Mouse (Mus musculus) embryonic fibroblast, embryonic 13.5 days (primary cell): ENCODE measurements around the gene Tmub2.

Experiments
- CTCF ChIP-seq: IDR thresholded peaks from 2 replicates; pipeline ENCODE4 v1.5.1; 2011; ENCODE audit warnings: mild to moderate bottlenecking, control low read depth, low read length, moderate library complexity, borderline replicate concordance; ENCODE audit not compliant: insufficient read depth
- POLR2A ChIP-seq: IDR thresholded peaks from 2 replicates; pipeline ENCODE4 v1.6.1; 2011; ENCODE audit warnings: low read depth, mild to moderate bottlenecking, control low read depth, low read length, moderate library complexity

DNA sequence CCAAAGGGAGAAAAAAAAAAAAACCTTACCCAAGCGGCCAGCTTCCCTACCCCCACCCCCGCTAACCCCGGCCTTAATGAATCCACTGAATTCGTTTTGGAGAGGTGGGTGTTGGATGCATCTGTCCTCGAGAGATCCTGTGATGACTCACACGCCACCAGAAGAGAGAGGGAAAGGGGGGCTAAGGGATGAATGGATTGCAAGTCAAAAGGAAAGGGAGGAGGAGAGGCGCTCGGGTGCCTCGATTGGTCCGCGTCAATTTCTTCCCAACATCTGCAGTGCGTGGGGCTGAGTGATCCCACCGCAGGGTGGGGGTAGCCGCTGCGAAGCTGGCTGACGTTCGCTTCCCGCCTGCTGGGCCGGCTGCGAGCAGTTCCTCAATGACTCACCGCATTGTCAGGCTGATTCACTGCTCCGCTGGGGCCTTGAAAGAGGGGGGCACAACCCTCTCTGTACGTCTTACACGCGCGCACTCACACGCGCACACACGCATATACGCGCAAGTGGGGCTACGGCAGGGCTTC, 39.7 kb upstream of the Tmub2 start:
- TF ChIP-seq POLR2A (peak; percentile 41; the same call in 1 of the 2 replicates), CTCF (no peak)
